Mouse (Mus musculus): ENCODE results near the gene Hoxa5. TPM values are rescaled to one million over a fixed set of nuclear protein-coding genes. Genes with fewer than 3 reads are reported as not detected.

Gene Hoxa5
- total RNA-seq, 2 experiments from 2014 or later = 4.4 to 5.1 TPM

- peak in 1 of 2 experiments; percentile 64 for DNase-seq (ENCODE audit: low spot score in 2 of 2)
These were observed 24.4 kb upstream of the Hoxa5 start for GRCm38 (mm10) chr6:52228475-52229465.

- no peak for DNase-seq (ENCODE audit: low spot score in 2 of 2)
These were observed 23.3 kb upstream of the Hoxa5 start for GRCm38 (mm10) chr6:52227470-52228222.

- DNase-seq (ENCODE audit: low spot score in 2 of 2) = no peak
These were observed 22.3 kb upstream of the Hoxa5 start for GRCm38 (mm10) chr6:52226569-52227257.

GRCm38 (mm10) chr6:52225612-52226568 lies 21.5 kb upstream of the Hoxa5 start:
- peak; percentile 79 to 89 for DNase-seq (ENCODE audit: low spot score in 2 of 2)

- DNase-seq (ENCODE audit: low spot score in 2 of 2) = no peak
These were observed 20.7 kb upstream of the Hoxa5 start for GRCm38 (mm10) chr6:52224895-52225611.

- no peak for DNase-seq (ENCODE audit: low spot score in 2 of 2)
These were observed 19.8 kb upstream of the Hoxa5 start for GRCm38 (mm10) chr6:52223939-52224760.

- DNase-seq (ENCODE audit: low spot score in 2 of 2) = no peak
These were observed 18.3 kb upstream of the Hoxa5 start for GRCm38 (mm10) chr6:52222729-52223128.

GRCm38 (mm10) chr6:52221993-52222685 lies 17.8 kb upstream of the Hoxa5 start:
- no peak for DNase-seq (ENCODE audit: low spot score in 2 of 2)

GRCm38 (mm10) chr6:52221337-52221992 lies 17.1 kb upstream of the Hoxa5 start, which contains the start of gene Hoxa7:
Gene Hoxa7 (minus strand): TSS chr6:52221854.
- DNase-seq (ENCODE audit: low spot score in 2 of 2) = peak; percentile 85 to 90

- DNase-seq (ENCODE audit: low spot score in 2 of 2) = no peak
These were observed 16.5 kb upstream of the Hoxa5 start for GRCm38 (mm10) chr6:52220865-52221310.

- DNase-seq (ENCODE audit: low spot score in 2 of 2) = peak in 1 of 2 experiments; percentile 21
These were observed 15.8 kb upstream of the Hoxa5 start for GRCm38 (mm10) chr6:52220003-52220864.

GRCm38 (mm10) chr6:52219234-52219942 lies 15.0 kb upstream of the Hoxa5 start:
- DNase-seq (ENCODE audit: low spot score in 2 of 2) = no peak

GRCm38 (mm10) chr6:52218643-52219215 lies 14.3 kb upstream of the Hoxa5 start:
- DNase-seq (ENCODE audit: low spot score in 2 of 2) = no peak

- DNase-seq (ENCODE audit: low spot score in 2 of 2) = no peak
These were observed 13.7 kb upstream of the Hoxa5 start for GRCm38 (mm10) chr6:52217895-52218642.

GRCm38 (mm10) chr6:52217459-52217768 lies 13.0 kb upstream of the Hoxa5 start:
- peak; percentile 55 to 79 for DNase-seq (ENCODE audit: low spot score in 2 of 2)

Data from gastrocnemius, postnatal 4 days (tissue).